Mouse (Mus musculus) C2C12 (cell line): ENCODE results near the gene Zfp712. TPM values are rescaled to one million over a fixed set of nuclear protein-coding genes. Genes with fewer than 3 reads are reported as not detected.

Experiments
- H3K27me3 ChIP-seq: one replicate; pipeline ENCODE4 v1.6.1; 2011; ENCODE audit not compliant: control insufficient read depth, insufficient read depth, insufficient read length
- H3K36me3 ChIP-seq: one replicate; pipeline ENCODE4 v1.6.1; 2011; ENCODE audit not compliant: control insufficient read depth, insufficient read depth
- H3K4me3 ChIP-seq: one replicate; pipeline ENCODE4 v1.5.1; 2011; ENCODE audit warnings: mild to moderate bottlenecking, control low read depth; ENCODE audit not compliant: poor library complexity, insufficient read depth, severe bottlenecking
- H3K79me2 ChIP-seq: one replicate; pipeline ENCODE4 v1.6.1; 2011; ENCODE audit not compliant: control insufficient read depth, insufficient read depth
- H3K79me3 ChIP-seq: one replicate; pipeline ENCODE4 v1.6.1; 2011; ENCODE audit warnings: low read depth, control low read depth
- H3ac ChIP-seq: one replicate; pipeline ENCODE3; 2011; ENCODE audit warnings: low read depth; ENCODE audit not compliant: control insufficient read depth, insufficient read length
- CEBPB ChIP-seq: IDR thresholded peaks from one replicate; pipeline ENCODE4 v1.6.1; 2011; ENCODE audit warnings: low read depth, mild to moderate bottlenecking, control low read depth, moderate library complexity
- CTCF ChIP-seq: IDR thresholded peaks from one replicate; pipeline ENCODE4 v1.5.1; 2011; ENCODE audit not compliant: control insufficient read depth, insufficient read depth, insufficient read length
- FOSL1 ChIP-seq: IDR thresholded peaks from one replicate; pipeline ENCODE4 v1.8.0; 2011; ENCODE audit warnings: mild to moderate bottlenecking, low read length; ENCODE audit not compliant: poor library complexity, insufficient read depth, severe bottlenecking
- MAX ChIP-seq: IDR thresholded peaks from one replicate; pipeline ENCODE4 v1.6.1; 2011; ENCODE audit warnings: mild to moderate bottlenecking, control low read depth
- MYOD1 ChIP-seq: IDR thresholded peaks from one replicate; pipeline ENCODE4 v1.6.1; 2011; ENCODE audit warnings: low read depth; ENCODE audit not compliant: control insufficient read depth, insufficient read length
- MYOG ChIP-seq: IDR thresholded peaks from one replicate; pipeline ENCODE4 v1.6.1; 2011; ENCODE audit not compliant: control insufficient read depth, insufficient read length; ENCODE audit errors: extremely low read depth
- USF1 ChIP-seq: IDR thresholded peaks from one replicate; pipeline ENCODE4 v1.6.1; 2011; ENCODE audit warnings: low read depth, mild to moderate bottlenecking, control low read depth, moderate library complexity
- long read RNA-seq, 2 experiments: library from polyadenylated mRNA; unstranded; transcript quantifications; one replicate each; pipeline ENCODE4 v2.0.0; 2019 to 2020
- polyA plus RNA-seq: library from polyadenylated mRNA; unstranded; fragments of >200 nt; fragmentation: generic; extraction: Trizol; gene quantifications from one replicate; pipeline ENCODE4 v1.2.1, GENCODE M21; 2012; ENCODE audit warnings: missing spikeins

Zfp712 gene
- polyA plus RNA-seq, result 0.09 TPM
- long read RNA-seq, experiment 1, result 0 reads
- long read RNA-seq, experiment 2, transcript Zfp712-201 (4 exons, 3,968 nt), result major isoform, 5 of 6 reads
- long read RNA-seq, experiment 2, partial matches to known transcripts, result 0 of 6 reads
- long read RNA-seq, experiment 2, other reads (novel, unspliced or antisense), result 1 of 6 reads

DNA sequence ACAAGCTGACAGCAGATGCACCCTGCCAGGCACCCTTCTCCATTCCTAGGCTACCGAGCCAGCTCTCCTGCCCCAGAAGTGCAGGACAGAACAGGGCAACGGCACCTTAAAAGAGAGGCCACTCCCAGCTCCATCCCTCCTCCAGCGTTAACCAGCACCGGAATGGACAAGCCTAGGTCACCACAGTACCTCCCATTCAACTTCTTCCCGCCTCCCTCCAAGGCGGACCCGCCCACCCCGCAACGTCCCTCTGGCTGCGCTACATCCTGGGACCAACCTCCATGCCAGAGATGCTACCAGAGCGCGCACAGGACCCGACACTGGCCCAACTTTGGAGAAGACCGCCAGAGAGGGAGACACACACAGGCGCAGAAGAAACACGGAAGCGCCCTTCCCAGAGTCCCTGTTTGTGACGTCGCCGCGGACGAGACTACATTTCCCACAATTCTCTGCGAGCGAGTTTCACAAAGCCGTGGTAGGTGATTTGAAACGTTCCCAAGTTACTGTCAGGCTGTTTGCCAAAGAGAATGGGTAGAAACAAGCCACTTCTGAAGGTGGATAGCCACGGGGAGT is at the start of gene Zfp712:
Gene Zfp712 (minus strand): TSS at position 385 of the 573 bp plus-strand sequence.
- Histone ChIP-seq H3ac (peak within 1 kb of the TSS; percentile 66), H3K4me3 (peak within 1 kb of the TSS; percentile 33), H3K36me3 (no peaks in the 10 kb centered on the region), H3K27me3 (no peaks in the 10 kb centered on the region), H3K79me2 (no peaks in the 10 kb centered on the region), H3K79me3 (no peaks in the 10 kb centered on the region)
- TF ChIP-seq CEBPB (no peak), MAX (no peak), FOSL1 (no peak), USF1 (no peak), MYOD1 (no peak), MYOG (no peak), CTCF (no peak)

GRCm38 (mm10) chr13:67108821-67109206 is 47.8 kb upstream of the Zfp712 start:
- Histone ChIP-seq H3K79me2 (peaks cover 10% of the 10 kb centered on the region), H3K79me3 (peaks cover 1% of the 10 kb centered on the region), H3K4me3 (peak overlapping the region; percentile 15), H3K36me3 (peaks cover 6% of the 10 kb centered on the region), H3ac (no peak overlapping the region), H3K27me3 (no peaks in the 10 kb centered on the region)
- TF ChIP-seq CTCF (no peak), MAX (no peak)

GRCm38 (mm10) chr13:67108194-67108820 is 47.3 kb upstream of the Zfp712 start, which contains the start of gene Gm28557:
TSS of gene Gm28557 (minus strand) at chr13:67108604.
- H3K27me3 ChIP-seq, result no peaks in the 10 kb centered on the region
- H3K79me3 ChIP-seq, result peaks cover 1% of the 10 kb centered on the region
- peaks cover 6% of the 10 kb centered on the region for H3K36me3 ChIP-seq
- H3K79me2 ChIP-seq, result peaks cover 10% of the 10 kb centered on the region
- H3ac ChIP-seq, result peak within 1 kb of the TSS; percentile 82
- TF ChIP-seq MYOD1 (no peak), FOSL1 (no peak), USF1 (no peak), CTCF (peak; percentile 28), MAX (no peak), MYOG (no peak), CEBPB (peak; percentile 21)
- peak within 1 kb of the TSS; percentile 41 for H3K4me3 ChIP-seq

DNA sequence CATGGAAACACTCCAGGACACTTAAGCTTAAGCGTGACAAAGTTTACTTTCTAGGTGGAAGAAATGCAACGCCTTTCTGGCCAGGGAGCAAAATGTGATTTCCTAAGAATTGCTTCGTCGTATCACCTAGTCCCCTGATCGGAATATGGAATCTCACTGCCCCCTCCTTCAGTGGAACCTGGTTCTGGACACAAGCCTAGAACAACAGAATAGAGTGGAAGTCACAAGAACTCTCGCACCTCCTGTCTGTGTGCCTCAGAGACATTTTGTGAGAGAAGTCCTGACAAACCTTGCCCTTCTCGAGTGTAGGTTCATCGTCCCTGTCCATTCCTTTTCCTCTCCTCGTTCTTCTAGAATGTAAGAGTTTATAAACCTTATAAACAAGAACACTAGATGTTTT is 46.7 kb upstream of the Zfp712 start:
- TF ChIP-seq USF1 (no peak), FOSL1 (no peak), MAX (no peak), MYOD1 (no peak), CEBPB (no peak), MYOG (no peak), CTCF (no peak)
- H3K79me3 ChIP-seq, result peaks cover 1% of the 10 kb centered on the region
- no peaks in the 10 kb centered on the region for H3K27me3 ChIP-seq
- H3K36me3 ChIP-seq, result peaks cover 6% of the 10 kb centered on the region
- H3K79me2 ChIP-seq, result peaks cover 10% of the 10 kb centered on the region
- H3K4me3 ChIP-seq, result peak overlapping the region; percentile 41
- peak overlapping the region; percentile 82 for H3ac ChIP-seq

- Histone ChIP-seq H3K79me3 (no peaks in the 10 kb centered on the region), H3K36me3 (peaks cover 7% of the 10 kb centered on the region), H3K79me2 (no peaks in the 10 kb centered on the region), H3K4me3 (no peak within 1 kb of the TSS), H3ac (no peak within 1 kb of the TSS), H3K27me3 (no peaks in the 10 kb centered on the region)
- no peak for TF ChIP-seq CTCF
- TF ChIP-seq FOSL1, result no peak
- TF ChIP-seq USF1, result no peak
- TF ChIP-seq MYOG, result no peak
- no peak for TF ChIP-seq CEBPB
- no peak for TF ChIP-seq MAX
- TF ChIP-seq MYOD1, result no peak
These were observed 36.9 kb upstream of the Zfp712 start, which contains the start of gene Zfp708 for GRCm38 (mm10) chr13:67097876-67098275. TSS of gene Zfp708 (minus strand) at chr13:67097976.

DNA sequence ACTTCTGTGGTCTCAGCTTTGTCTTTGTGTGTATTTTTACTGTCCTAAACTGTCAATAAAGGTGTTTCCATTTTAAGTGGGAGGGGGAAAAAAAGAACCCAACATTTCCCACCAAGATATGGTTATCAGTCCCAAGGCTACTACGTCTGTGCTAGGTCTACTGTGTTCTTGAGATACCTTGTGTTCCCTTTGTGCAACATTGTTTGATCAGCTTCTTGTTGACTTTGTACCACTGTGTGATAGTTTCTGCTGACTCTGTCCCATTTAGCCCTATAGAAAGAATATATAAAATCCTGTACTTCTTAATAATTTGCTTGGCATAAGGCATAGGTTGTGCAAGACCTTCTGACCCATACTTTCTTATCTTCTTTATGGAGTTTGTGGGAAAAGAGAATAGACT is 29.2 kb upstream of the Zfp712 start:
- TF ChIP-seq CTCF, result no peak
- TF ChIP-seq CEBPB, result no peak
- TF ChIP-seq MAX, result no peak
- TF ChIP-seq USF1, result no peak
- no peak for TF ChIP-seq FOSL1
- no peak for TF ChIP-seq MYOG
- no peak for TF ChIP-seq MYOD1
- Histone ChIP-seq H3ac (no peak overlapping the region), H3K36me3 (no peaks in the 10 kb centered on the region), H3K4me3 (no peak overlapping the region), H3K79me2 (no peaks in the 10 kb centered on the region), H3K79me3 (no peaks in the 10 kb centered on the region), H3K27me3 (no peaks in the 10 kb centered on the region)
